Mouse (Mus musculus) left cerebral cortex, postnatal 36 days (tissue): ENCODE results near the gene Kalrn. TPM values are rescaled to one million over a fixed set of nuclear protein-coding genes. Genes with fewer than 3 reads are reported as not detected.

Experiments
- DNase-seq, 2 experiments: peaks; one replicate each; pipeline ENCODE4 v3.0.0; 2021 to 2022; ENCODE audit warnings: low spot score in 2 of 2, mixed read lengths in 1 of 2
- intact Hi-C: fragments of 180-260 bp; cut with DNase I; formaldehyde crosslinking; loops from one replicate; pipeline ENCODE4 v1.15.1; 2025
- total RNA-seq, 2 experiments: library from RNA; stranded (reverse); gene quantifications; 2 replicates each; pipeline ENCODE4 v1.2.3; 2021

Gene Kalrn
- total RNA-seq, 2 experiments from 2014 or later: 564 to 585 TPM

DNA sequence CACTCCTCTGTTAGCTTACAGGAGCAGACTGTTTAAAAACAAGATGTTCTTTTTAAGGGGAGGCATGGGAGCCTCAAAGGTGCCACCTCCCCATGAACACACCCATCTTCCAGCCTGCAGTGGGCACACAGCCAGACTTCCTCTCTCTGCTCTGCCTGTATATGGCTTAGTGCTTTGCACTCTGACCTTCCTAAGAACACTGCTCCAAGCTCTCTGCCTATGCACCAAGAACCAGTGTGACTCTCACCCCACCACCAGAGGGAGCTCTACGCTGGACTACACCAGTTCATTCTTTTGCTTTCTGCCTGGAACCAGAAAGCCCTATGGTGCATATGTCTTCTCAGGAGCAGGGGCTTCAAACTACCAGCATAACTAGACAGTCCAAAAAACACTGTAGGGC, 271.3 kb downstream of the Kalrn start:
- intact Hi-C loops: no loop called here
- DNase-seq: no peak

DNA sequence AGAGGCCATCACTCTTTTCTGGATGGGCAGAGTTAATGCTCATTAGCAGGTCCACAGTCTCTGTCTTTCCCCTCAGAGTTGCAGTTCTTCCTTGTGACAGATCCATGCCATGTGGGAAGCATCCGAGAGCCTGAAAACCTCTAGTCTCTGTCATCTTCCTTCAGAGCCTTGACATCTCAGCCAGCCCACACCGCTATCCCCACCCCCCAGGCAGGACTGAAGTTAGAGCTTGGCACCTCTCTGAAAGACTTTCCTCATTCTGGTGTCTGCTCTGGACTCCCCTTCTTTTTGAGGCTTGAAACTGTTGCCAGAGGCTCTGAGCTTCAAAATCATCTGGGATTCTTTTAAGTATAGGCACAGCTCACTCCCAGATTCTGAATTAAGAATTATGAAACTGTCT, 274.1 kb downstream of the Kalrn start:
- DNase-seq: no peak
- intact Hi-C loops: loop anchor here (10.0 kb wide), 1 partner anchor 174 kb away; no protein-coding TSS in a partner anchor

DNA sequence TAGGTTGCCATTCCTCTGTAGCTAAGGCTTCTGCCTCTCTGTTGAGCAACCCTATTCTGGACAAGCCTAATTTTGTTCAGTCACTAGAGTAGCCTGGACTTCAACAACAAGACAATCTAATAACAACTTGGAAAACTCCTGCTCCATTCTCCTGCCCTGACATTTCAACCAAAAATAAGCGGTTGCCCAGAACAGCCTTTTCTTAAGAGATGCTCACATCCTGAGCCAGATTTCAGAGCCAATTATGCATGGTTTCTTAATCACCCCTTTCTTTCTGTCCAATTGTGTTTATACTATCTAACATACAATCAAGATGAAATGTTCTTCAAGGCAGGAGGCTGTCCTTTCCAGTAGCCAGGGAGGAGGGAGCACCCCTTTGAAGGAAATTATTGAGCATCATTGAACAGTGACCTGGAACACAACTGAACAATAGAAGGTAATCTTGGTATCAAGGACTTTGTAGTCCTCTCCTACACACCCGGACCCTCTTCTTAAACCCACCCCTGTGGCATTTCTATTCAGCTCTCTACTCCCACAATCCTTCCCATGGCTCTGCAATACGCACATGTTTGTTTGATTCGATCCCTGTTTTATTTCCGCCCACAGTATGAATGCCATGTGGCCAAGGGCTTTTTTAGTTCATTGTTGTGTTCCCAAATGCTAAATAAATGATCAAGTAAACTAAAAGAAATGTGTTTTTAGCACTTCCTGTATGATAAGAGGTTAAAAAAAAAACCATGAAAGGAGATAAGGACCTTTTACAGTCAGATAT, 275.2 kb downstream of the Kalrn start:
- no peak for DNase-seq
- intact Hi-C loops: loop anchor here (10.0 kb wide), 1 partner anchor 173 kb away; no protein-coding TSS in a partner anchor

DNA sequence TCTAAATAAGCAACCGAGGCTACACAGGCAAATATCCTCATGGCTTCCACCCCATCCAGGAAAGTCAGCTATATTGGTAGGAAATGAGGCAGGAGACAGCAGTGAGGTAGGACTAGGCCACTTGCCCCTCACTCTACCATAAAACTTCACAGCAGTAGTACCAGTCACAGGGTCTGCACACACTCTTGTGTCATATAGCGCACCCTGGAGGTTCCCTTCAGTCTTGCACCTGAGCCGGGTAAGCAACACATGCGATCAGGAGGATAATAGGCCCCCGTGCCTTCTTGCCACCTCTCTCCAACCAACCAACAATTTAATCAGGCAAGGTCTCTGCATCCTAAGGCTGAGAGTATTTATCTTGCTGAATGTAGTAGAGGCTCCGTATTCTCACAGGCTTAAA, 278.8 kb downstream of the Kalrn start:
- no peak for DNase-seq
- intact Hi-C loops: loop anchor here (2.0 to 10.0 kb wide), 2 partner anchors 102 to 170 kb away; no protein-coding TSS in a partner anchor

DNA sequence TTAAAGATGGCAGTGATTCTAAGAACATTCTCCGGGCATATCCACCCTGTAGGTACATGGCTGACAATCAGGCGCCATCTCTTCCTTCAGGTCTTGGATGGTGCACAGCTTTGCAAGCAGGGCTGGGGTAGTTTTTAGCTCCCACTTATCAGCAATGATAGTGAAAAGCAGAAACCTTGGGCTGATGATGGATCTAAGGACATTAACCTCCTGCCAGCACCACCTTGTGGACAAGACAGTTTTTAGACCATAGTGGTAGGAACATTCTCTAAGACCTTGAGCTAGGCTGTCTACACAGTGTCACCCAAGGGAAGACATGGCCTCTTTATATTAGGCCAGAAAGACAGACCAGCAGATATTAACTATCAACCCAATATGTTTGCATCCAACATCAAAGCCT, 279.7 kb downstream of the Kalrn start:
- no peak for DNase-seq
- intact Hi-C loops: loop anchor here (2.0 to 10.0 kb wide), 2 partner anchors 101 to 169 kb away; no protein-coding TSS in a partner anchor

DNA sequence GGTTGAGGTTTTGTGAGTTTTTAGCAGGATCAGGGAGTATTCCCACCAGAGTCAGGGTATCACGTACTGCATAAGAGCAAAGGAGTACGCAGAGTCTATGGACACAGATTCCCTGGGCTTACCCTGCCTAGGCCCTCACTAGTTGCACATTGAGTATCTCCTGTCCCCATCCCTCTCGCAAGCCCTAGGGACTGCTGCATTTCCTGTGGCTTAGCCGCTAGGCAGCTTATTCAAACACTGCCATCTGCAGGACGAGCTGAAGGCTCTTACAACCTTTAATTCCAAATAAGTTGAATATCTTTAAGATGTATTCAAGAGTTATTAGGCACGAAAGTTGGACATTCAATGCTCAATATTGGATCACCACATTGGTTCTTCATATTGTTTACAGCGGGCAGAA, 283.7 kb downstream of the Kalrn start:
- DNase-seq: no peak
- intact Hi-C loops: loop anchor here (10.0 kb wide), 1 partner anchor 55 kb away; no protein-coding TSS in a partner anchor

DNA sequence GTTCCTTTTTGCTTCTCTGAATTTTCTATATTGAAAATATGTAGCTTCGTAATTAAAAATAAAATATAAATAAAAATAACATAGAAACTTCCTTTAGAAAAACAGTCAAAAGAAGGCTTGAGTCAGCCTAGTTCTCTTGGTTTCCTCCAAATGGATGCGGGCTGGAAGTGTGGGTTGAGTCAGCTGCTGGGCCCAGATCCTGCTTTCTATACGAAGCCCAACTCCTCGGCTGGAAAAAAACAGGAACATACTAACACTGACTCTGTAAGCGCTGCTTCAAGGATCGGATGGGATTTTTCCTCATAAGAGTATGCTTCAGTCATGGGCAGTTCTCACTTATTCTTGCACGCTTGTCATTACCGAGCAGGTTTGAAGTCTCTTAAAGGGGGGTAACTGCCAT, 291.3 kb downstream of the Kalrn start:
- intact Hi-C loops: loop anchor here (10.0 kb wide), 1 partner anchor 47 kb away; no protein-coding TSS in a partner anchor

GRCm38 (mm10) chr16:34279654-34280383, 293.5 kb downstream of the Kalrn start:
- intact Hi-C loops: loop anchor here (10.0 kb wide), 1 partner anchor 45 kb away; no protein-coding TSS in a partner anchor
- peak; percentile 53 to 72 for DNase-seq

More for the DNA sequence above, 291.3 kb downstream of the Kalrn start:
- DNase-seq: no peak

GRCm38 (mm10) chr16:34278249-34278790, 295.0 kb downstream of the Kalrn start:
- no peak for DNase-seq
- intact Hi-C loops: no loop called here

DNA sequence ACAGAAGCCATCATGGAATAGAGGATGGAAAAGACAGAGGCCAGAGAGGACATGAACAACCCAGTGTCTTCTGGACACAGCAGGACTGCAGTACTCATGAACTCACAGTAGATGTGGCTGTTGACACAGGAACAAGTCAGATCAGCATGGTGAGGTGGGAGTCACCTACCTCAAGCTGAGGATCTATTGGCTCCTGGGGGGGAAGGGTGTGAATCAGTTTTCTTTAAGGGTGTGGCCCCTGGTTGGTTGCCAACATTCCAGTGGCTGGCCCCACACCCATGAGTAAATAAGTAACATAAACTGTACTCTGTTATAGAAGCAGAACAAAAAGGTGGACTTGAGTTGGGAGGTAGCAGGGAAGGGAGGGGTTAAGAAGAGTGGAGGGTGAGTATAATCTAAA, 298.7 kb downstream of the Kalrn start:
- no peak for DNase-seq
- intact Hi-C loops: no loop called here

GRCm38 (mm10) chr16:34271476-34271875, 301.9 kb downstream of the Kalrn start:
- intact Hi-C loops: no loop called here
- DNase-seq: peak; percentile 65 to 78

GRCm38 (mm10) chr16:34270681-34271080, 302.7 kb downstream of the Kalrn start:
- intact Hi-C loops: no loop called here
- no peak for DNase-seq

DNA sequence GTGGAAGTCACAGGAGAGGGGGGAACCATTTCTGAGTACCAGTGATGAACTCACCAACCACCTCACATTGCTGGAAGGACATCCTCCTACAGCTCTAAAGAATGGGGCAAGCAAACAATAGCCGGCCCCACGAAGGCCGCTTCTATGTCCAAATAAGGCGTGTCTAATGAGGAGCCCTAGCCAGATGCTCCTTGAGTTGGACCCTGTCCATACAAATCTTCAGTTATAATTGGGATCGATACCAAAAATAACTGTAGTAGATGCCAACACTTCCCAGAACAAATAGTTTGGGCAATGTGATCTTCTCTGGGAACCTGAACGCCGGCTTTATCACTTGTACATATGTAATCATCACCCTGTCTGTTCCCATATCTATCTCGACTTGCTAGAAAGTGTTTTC, 303.7 kb downstream of the Kalrn start:
- intact Hi-C loops: no loop called here
- no peak for DNase-seq

- intact Hi-C loops: no loop called here
- DNase-seq: no peak
These were observed 305.6 kb downstream of the Kalrn start for GRCm38 (mm10) chr16:34267751-34268150.

DNA sequence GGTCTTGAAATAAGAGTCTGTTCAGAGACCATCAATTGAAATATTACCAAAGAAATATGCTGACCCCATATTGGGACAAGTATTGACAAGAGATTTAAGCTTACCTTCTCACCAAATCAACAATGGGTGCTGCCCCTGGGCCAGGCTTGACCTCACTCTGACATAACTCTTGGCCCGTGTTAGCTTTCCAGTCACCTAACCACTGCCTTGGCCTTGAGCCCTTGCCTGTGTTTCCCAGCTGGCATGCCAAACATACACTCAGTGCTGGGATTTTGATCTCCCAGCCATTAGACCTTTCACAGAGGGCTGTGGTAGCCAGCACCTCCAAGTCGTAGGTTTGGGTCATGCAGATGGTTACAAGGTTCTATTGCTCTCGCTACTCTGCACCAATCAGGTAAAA, 308.7 kb downstream of the Kalrn start:
- intact Hi-C loops: no loop called here
- no peak for DNase-seq

GRCm38 (mm10) chr16:34262731-34263460, 310.4 kb downstream of the Kalrn start:
- intact Hi-C loops: no loop called here
- peak; percentile 78 to 87 for DNase-seq

DNA sequence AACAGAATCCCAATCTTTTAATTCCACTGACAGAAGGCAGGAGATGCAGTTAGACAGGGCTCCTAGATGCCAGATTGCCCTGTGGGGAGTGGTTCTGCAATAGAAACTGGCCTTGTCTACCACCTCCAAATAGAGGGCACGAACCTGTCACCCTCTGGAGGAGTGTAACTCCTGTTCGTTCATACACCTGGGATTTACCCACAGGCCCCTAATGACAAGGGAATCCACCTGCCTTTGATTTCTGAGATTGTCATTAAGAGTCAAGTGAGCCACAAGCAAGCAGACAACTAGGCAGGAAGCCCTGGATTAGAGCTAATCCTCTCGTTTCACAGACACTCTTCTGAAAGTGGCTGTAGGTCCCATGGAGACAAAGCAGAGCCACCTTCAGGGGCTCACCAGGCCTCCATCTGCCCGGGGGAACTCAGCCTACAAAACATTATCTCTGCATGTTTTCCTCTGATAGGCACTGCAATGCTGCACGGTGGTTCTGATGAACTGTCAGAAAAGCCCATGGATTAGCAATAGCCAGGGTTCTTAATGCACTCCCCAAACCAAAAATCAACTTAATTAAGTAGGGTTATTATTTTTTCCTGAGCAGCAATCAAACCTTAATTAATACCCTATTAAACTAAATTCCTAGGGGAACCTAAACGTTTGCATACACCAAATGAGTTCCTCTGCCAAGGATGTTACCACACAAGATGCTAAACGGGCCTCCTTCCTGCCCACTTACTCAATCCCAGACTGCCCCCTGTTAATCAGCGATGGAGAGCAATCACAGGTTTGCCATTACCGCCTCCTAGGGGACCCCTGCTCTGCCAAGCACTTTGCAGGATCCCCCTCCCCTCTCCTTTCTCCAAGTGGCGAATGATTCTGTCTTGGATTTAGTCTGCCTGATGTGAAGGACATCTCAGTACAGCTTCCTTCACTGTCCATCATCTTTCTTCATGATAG, 312.1 kb downstream of the Kalrn start:
- DNase-seq: no peak
- intact Hi-C loops: no loop called here

DNA sequence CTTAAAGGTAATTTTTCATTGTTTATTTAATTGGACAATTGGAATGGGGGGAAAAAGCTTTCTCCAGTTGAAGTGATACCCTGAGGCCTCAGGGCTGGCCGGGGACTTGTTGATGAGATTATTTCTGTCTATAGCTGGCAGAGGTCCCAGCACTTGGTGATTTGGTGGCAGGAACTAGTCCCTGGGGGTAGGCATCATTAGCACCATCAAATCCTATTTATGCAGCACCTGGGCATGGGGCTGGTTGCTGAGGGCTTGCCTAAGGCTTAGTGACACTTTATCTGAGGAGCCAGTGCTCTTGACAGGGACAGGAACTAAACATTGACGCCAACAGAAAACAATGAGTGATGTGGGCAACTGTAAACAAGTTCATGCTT, 318.7 kb downstream of the Kalrn start:
- intact Hi-C loops: no loop called here
- no peak for DNase-seq
